Mouse (Mus musculus) urinary bladder, postnatal 10 days (tissue): ENCODE data around the gene Kir3dl1.
"Not testable (repeated sequence)": the region's sequence is repeated elsewhere in the genome, so short reads cannot be mapped to it uniquely, and the experiment has no call there.

Experiments used
- DNase-seq: peaks from one replicate; pipeline ENCODE4 v3.0.0; 2022; ENCODE audit warnings: low spot score

Gene Kir3dl1

GRCm38 (mm10) chrX:136517699-136518098 lies at the start of gene Kir3dl1:
Kir3dl1 (plus strand) TSS chrX:136517999.
- DNase-seq = not testable (repeated sequence)

GRCm38 (mm10) chrX:136543956-136544355 lies 26.2 kb downstream of the Kir3dl1 start, which contains the start of gene Kir3dl2:
Kir3dl2 (minus strand) TSS chrX:136544056.
- not testable (repeated sequence) for DNase-seq

GRCm38 (mm10) chrX:136569094-136569493 lies 51.3 kb downstream of the Kir3dl1 start:
- DNase-seq = not testable (repeated sequence)
